Mouse (Mus musculus) sigmoid colon, adult 10 weeks (tissue): ENCODE results near the gene Hdc. TPM values are rescaled to one million over a fixed set of nuclear protein-coding genes. Genes with fewer than 3 reads are reported as not detected.

ENCODE experiments used
- polyA plus RNA-seq: library from polyadenylated mRNA; stranded (reverse); fragments of 350-450 nt; fragmentation: Illumina TruSeq; extraction: RNeasy Lipid Tissue Mini Kit (QIAGEN cat#74804); gene quantifications from one replicate; pipeline ENCODE4 v1.2.3, GENCODE M21; 2014; ENCODE audit warnings: low read depth, low replicate concordance

Gene Hdc
- polyA plus RNA-seq: 0.19 TPM

DNA sequence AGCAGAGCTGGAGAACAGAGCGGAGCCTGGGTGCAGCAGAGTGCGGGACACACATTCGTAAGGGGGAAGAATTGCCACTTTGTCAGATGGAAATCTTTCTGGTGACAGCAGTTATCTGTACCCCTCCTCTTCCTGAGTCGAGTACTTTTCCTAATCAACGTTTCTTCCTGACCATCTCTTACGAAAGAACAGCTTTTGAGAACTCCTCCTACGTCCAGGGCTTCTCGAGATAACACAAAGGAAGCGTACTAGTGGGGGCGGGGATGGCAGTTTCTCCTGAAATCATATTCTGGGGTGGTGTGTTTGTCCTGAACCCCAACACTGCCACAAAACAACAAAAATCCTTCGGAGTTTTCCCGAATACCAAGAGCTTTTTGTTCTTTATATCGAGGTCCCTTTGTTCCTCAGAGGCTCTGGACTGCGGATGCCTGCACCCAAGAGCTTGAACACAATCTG is at the start of gene Hdc:
Hdc (minus strand) TSS at position 51 of the 456 bp plus-strand sequence.

DNA sequence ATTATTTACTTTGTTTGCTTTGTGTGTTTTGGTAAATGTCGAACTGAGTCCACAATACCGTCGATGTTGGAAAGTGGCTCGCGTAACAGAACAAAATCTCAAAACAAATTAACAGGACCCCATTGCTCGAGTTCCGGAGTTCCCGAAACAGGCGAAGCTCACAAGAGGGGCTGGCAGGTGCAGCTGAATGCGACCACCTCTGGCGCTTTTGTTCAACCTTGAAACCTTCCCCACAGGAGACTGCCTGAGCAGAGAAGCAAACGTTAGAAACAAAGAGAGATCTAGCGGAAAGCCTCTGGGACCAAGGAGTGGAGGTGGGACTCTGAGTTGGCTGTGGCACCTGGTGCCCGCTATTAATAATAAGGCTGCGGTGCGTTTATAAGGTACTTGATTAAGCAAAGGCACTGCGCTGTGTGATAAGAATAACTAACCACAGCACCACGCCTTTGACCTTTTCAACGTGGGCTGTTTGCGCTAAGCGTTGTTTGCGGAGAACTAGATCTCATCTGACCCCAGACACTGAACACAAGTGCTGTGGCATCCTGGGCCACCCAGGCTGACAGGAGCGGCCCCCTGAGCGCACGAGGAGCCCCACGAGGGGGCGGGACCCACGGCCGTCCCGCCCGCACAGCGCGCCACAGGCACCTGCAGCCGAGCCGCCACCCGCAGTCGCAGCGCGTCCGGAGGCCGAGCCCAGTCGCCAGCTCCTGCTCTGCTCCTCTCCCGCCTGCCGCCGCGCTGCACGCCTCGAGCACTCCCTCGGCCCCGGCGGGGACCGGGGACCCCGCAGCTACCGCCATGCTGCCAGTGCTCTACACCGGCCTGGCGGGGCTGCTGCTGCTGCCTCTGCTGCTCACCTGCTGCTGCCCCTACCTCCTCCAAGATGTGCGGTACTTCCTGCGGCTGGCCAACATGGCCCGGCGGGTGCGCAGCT is 66.5 kb downstream of the Hdc start, which contains the start of gene Slc27a2:
Slc27a2 (plus strand) TSS at position 51 of the 934 bp plus-strand sequence.

Other genes starting within 250 kb of the Hdc start
- 0.98 TPM for gene Atp8b4, start 118.6 kb downstream of the Hdc start, polyA plus RNA-seq
- gene Slc27a2, start 66.9 kb downstream of the Hdc start, polyA plus RNA-seq: 4.3 TPM
- gene Gabpb1, start 57.0 kb upstream of the Hdc start, polyA plus RNA-seq: 35.4 TPM
- 85.3 TPM for gene Usp8, start 88.0 kb upstream of the Hdc start, polyA plus RNA-seq
- not detected for gene Usp50, start 164.2 kb upstream of the Hdc start, polyA plus RNA-seq